Mouse (Mus musculus) urinary bladder, postnatal 0 days (tissue): ENCODE data around the gene Pla2g16. TPM values are rescaled to one million over a fixed set of nuclear protein-coding genes. Genes with fewer than 3 reads are reported as not detected.

Experiments used
- polyA plus RNA-seq: library from polyadenylated mRNA; unstranded; fragments of >200 nt; fragmentation: Nextera tagmentation; extraction: Ambion mirVana; gene quantifications from 2 replicates; pipeline ENCODE4 v1.2.1, GENCODE M21; 2015

The Pla2g16 gene
- 12.4 and 13.4 TPM in 2 replicates for polyA plus RNA-seq

GRCm38 (mm10) chr19:7557328-7557822 is at the start of gene Pla2g16:
TSS of gene Pla2g16 (plus strand) at chr19:7557459.

DNA sequence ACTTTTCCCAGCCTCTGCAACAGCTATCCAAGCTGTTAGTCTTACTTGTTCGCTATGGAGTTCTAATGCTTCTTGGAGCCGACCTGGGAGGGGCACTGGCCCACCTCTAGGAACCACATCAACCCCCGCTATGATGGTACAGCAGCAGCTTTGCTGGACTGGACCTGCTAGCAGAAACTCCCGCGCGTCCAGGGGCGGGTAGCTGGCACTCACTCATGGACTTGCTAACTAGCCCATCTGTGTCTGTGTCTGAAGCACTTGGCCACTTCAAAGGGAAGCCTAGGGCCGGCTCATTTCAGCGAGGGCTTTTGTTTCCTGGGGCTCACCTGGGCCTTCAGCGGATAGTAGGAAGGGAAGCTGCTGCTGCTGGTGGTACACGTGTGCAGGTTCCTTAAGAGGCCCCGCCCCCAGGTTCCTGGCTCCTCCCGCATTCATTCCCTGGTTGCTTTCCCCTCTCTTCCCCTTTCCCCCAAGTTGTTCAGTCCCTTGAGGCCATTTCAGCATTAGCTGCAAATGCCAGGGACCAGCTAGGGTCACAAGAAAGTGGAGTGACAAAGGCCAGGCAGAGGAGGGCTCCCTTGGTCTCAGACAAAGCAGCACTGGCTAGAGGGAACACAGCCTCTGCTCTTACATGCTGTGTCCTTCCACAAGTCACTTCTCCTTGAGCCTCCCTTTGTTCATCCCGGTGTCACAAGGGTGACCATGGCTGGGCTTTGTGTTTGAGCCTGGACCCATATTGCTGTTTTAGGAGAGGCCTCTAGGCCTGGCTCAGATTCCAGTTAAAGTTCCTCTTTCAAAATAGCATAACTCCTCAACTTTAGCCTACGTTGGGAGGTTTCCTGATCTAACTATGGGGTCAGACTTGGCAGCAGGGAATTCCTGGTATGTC is 49.8 kb downstream of the Pla2g16 start, which contains the start of gene Lgals12:
Gene Lgals12, minus strand, starts transcription at position 393 of the 889 bp plus-strand sequence.

GRCm38 (mm10) chr19:7611942-7612757 is 54.9 kb downstream of the Pla2g16 start, which contains the start of gene Hrasls5:
TSS of gene Hrasls5 (plus strand) at chr19:7612541.

Other genes with a start within 250 kb of the Pla2g16 start
- gene Mark2, start 215.6 kb upstream of the Pla2g16 start, polyA plus RNA-seq, result 32.2 and 32.6 TPM in 2 replicates
- 16.6 and 19.6 TPM in 2 replicates for gene Spindoc, start 174.5 kb upstream of the Pla2g16 start, polyA plus RNA-seq
- gene 2700081O15Rik, start 139.8 kb upstream of the Pla2g16 start, polyA plus RNA-seq, result 2.1 TPM in 2 replicates
- 103 and 107 TPM in 2 replicates for gene Rtn3, start 74.2 kb upstream of the Pla2g16 start, polyA plus RNA-seq
- gene Atl3, start 63.4 kb upstream of the Pla2g16 start, polyA plus RNA-seq, result 25.3 and 27.3 TPM in 2 replicates
- 0.21 and 0.33 TPM in 2 replicates for gene Lgals12, start 49.7 kb downstream of the Pla2g16 start, polyA plus RNA-seq
- gene Hrasls5, start 55.1 kb downstream of the Pla2g16 start, polyA plus RNA-seq, result not detected in 2 replicates
- gene Slc22a19, start 153.9 kb downstream of the Pla2g16 start, polyA plus RNA-seq, result not detected in 2 replicates
- not detected in 2 replicates for gene Slc22a26, start 245.2 kb downstream of the Pla2g16 start, polyA plus RNA-seq